In the genomic region with DNA sequence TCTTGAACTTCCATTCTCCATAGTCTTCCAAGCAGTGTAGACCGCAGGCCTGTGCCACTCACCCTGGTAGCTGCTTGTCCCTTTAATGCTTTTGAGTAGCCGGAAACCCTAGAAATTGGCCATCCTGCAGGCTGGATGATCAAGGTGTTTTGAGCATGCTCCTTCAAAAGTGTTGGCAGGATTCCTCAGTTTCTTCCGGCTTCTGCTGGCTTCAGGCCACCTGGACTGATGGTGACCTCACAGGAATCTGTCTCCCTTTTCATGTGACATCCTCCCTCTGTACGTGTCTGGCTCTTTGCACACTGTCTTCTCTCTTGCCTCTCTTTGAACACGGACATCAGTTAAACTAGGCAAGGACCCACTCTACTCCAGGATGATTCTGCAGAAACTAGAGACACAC, we compare ENCODE assay signal across 13 mouse cellular contexts. TPM values are rescaled to one million over a fixed set of nuclear protein-coding genes. Genes with fewer than 3 reads are reported as not detected.
DNase-seq lines count a peak whose midpoint lies in the region; ATAC-seq lines count a peak whose summit lies in the region.
"Had no signal": no experiment of that assay in that cellular context is flagged by ENCODE, and none has a peak within 500 bp of the region (broad histone marks: within the 10 kb centered on the region; RNA-seq: fewer than 3 reads in every experiment).

No protein-coding gene starts in this region.

- peaks cover 38% of the 10 kb centered on the region for H3K4me1 ChIP-seq in kidney, embryonic 15.5 days

- 80% methylated on average over 5 of the region's 5 CpGs for WGBS in kidney, embryonic 15.5 days

- no peaks in the 10 kb centered on the region for H3K36me3 ChIP-seq in kidney, embryonic 15.5 days
- H3K36me3 ChIP-seq: embryonic facial prominence, embryonic 10.5 days; forebrain, embryonic 10.5 days had no signal

- H3K9ac ChIP-seq in kidney, embryonic 15.5 days, result no peak overlapping the region
- H3K9ac ChIP-seq: hindbrain, embryonic 14.5 days; liver, embryonic 14.5 days had no signal

- no peaks in the 10 kb centered on the region for H3K27me3 ChIP-seq in kidney, embryonic 15.5 days

- peak; percentile 63 for DNase-seq in kidney, adult 11 months
- DNase-seq in brain, adult 2 months (ENCODE audit: low read depth, low spot score), result peak; percentile 78
- peak; percentile 75 to 79 for DNase-seq in cerebellum, postnatal 10 days
- DNase-seq in kidney, postnatal 14 days, result peak; percentile 74
- no peak for DNase-seq in right cerebral cortex, postnatal 10 days (ENCODE audit: low spot score in 2 of 2)
- DNase-seq in embryo, embryonic 10 days (ENCODE audit: low spot score), result no peak
- DNase-seq: spleen, adult 18-20 months had no signal

- no peak overlapping the region for H3K4me2 ChIP-seq in kidney, embryonic 15.5 days
- H3K4me2 ChIP-seq: hindbrain, embryonic 14.5 days had no signal

- no peak overlapping the region for H3K4me3 ChIP-seq in kidney, embryonic 15.5 days (replicated peaks)
- H3K4me3 ChIP-seq: embryonic facial prominence, embryonic 10.5 days; forebrain, embryonic 10.5 days had no signal

- H3K27ac ChIP-seq in kidney, embryonic 15.5 days, result no peak overlapping the region
- H3K27ac ChIP-seq: embryonic facial prominence, embryonic 10.5 days; forebrain, embryonic 10.5 days; hindbrain, embryonic 14.5 days; liver, embryonic 14.5 days had no signal

- ATAC-seq in kidney, embryonic 15.5 days (replicated peaks; ENCODE audit: low FRiP score), result no peak

- H3K9me3 ChIP-seq in kidney, embryonic 15.5 days (replicated peaks), result no peaks in the 10 kb centered on the region
- H3K9me3 ChIP-seq: embryonic facial prominence, embryonic 10.5 days; forebrain, embryonic 10.5 days; megakaryocyte, embryonic 14.5 days had no signal

RNA-seq across cellular contexts. Expression of gene Slc16a6, which starts 26.8 kb away (rescaled TPM):
- polyA plus RNA-seq in kidney, embryonic 15.5 days (2015; fragmentation: Nextera tagmentation; extraction: Ambion mirVana), result 8.8 and 10.5 TPM in 2 replicates

RNA-seq across cellular contexts. Expression of gene Arsg, which starts 27.0 kb away (rescaled TPM):
- polyA plus RNA-seq in kidney, embryonic 15.5 days (2015; fragmentation: Nextera tagmentation; extraction: Ambion mirVana), result 4.7 and 5.4 TPM in 2 replicates

Comparison
In these comparisons a context has a peak if more than half of its experiments do, and no peak if none do; other contexts are left out.
1. DNase-seq: peak in kidney, adult 11 months (single experiment), brain, adult 2 months (single experiment), cerebellum, postnatal 10 days (2 of 2) and kidney, postnatal 14 days (single experiment); none in right cerebral cortex, postnatal 10 days (0 of 2) and embryo, embryonic 10 days (single experiment).